Mouse (Mus musculus): ENCODE results near the gene Ssh1. TPM values are rescaled to one million over a fixed set of nuclear protein-coding genes. Genes with fewer than 3 reads are reported as not detected.

The Ssh1 gene
- polyA plus RNA-seq, 1 experiment from 2014 or later = 17.9 TPM

- DNase-seq (ENCODE audit: low spot score) = no peak
- Histone ChIP-seq H3K9me3 (no peaks in the 10 kb centered on the region), H3K4me3 (no peak overlapping the region), H3K36me3 (replicated peaks) (peaks cover 64% of the 10 kb centered on the region), H3K27ac (replicated peaks) (no peak overlapping the region), H3K27me3 (replicated peaks; ENCODE audit: low read depth, poor library complexity, severe bottlenecking) (no peaks in the 10 kb centered on the region), H3K4me1 (peaks cover 27% of the 10 kb centered on the region)
- WGBS = 86% methylated on average over 5 of the region's 5 CpGs
These were observed 38.4 kb downstream of the Ssh1 start for GRCm38 (mm10) chr5:113955281-113955680.

GRCm38 (mm10) chr5:113954421-113954820 is 39.3 kb downstream of the Ssh1 start:
- Histone ChIP-seq H3K9me3 (no peaks in the 10 kb centered on the region), H3K4me3 (no peak overlapping the region), H3K27me3 (replicated peaks; ENCODE audit: low read depth, poor library complexity, severe bottlenecking) (no peaks in the 10 kb centered on the region), H3K36me3 (replicated peaks) (peaks cover 72% of the 10 kb centered on the region), H3K27ac (replicated peaks) (peak overlapping the region; percentile 40), H3K4me1 (peaks cover 20% of the 10 kb centered on the region)
- DNase-seq (ENCODE audit: low spot score) = peak; percentile 85
- WGBS = 17% methylated on average over 7 of the region's 7 CpGs

GRCm38 (mm10) chr5:113952519-113952918 is 41.2 kb downstream of the Ssh1 start:
- Histone ChIP-seq H3K4me1 (peaks cover under 1% of the 10 kb centered on the region), H3K9me3 (no peaks in the 10 kb centered on the region), H3K27ac (replicated peaks) (no peak overlapping the region), H3K27me3 (replicated peaks; ENCODE audit: low read depth, poor library complexity, severe bottlenecking) (no peaks in the 10 kb centered on the region), H3K4me3 (no peak overlapping the region), H3K36me3 (replicated peaks) (peaks cover 80% of the 10 kb centered on the region)
- DNase-seq (ENCODE audit: low spot score) = no peak
- 89% methylated on average over 10 of the region's 10 CpGs for WGBS

DNA sequence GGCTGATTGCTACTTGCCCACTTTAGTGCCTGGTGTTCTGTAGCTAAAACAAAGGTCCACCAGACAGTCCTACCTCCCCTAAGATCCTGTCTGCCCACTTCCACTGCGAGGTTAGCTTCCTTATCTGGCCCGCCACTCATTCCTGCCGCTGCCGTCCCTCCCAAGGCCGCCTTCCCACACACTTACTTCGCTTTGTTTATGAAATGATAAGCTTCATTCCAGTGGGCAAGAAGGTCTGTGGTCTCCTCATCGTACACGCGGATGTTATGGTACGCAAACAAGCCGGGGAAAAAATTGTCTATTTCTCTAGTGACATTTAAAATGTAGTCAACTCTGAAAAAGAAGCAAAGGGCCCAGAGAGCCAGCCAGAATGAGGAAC is 42.0 kb downstream of the Ssh1 start:
- H3K36me3 ChIP-seq (replicated peaks) = peaks cover 81% of the 10 kb centered on the region
- no peak overlapping the region for H3K4me3 ChIP-seq
- 91% methylated on average over 11 of the region's 11 CpGs for WGBS
- no peaks in the 10 kb centered on the region for H3K27me3 ChIP-seq (replicated peaks; ENCODE audit: low read depth, poor library complexity, severe bottlenecking)
- H3K27ac ChIP-seq (replicated peaks) = no peak overlapping the region
- no peaks in the 10 kb centered on the region; the same call in none of the 2 replicates for H3K4me1 ChIP-seq
- H3K9me3 ChIP-seq = no peaks in the 10 kb centered on the region
- no peak for DNase-seq (ENCODE audit: low spot score)

DNA sequence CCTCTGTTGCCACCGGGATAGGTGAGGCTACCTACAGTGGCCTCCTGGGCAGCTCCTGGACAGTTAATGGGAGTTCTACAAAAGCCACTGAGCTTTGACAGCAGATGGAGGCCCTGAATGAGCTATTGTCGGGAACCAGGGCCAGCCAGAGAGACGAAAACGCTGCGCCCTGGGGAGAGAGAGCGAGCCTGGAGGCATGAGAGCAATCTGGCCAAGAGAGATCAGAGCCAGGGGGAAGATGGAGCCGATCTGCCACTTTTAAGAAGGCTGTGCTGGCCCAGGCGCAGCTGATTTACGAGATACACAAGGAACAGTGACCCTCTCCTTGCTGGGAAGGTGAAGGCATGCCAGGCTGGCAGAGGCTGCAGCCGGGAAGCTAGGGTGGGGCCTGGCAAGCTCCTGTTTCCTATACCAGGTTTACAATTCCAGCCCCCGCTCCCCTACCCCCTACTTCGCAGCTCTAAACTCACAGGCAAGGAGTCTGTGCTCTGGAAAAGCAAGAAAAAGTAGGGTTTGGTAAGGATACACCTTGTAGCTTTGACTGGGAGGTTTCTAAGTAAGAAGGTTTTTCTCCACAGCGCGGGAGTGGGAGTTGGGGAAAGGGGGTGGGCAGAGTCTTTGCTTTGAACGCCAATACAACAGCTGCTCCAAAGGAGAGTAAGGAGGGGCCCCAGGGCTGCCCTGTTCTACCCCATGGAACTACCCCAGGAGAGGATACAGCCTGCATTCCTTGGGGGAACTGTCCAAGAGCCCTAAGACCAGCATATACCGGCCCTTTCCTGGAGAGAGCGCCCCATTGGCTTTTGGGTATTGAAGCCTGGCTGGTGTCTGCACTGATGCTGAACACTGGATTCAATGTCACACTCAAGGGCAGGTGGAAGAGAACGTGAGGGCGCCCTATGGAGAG is 42.7 kb downstream of the Ssh1 start:
- H3K4me3 ChIP-seq = no peak overlapping the region
- H3K4me1 ChIP-seq = no peaks in the 10 kb centered on the region; the same call in none of the 2 replicates
- WGBS = 85% methylated on average over 19 of the region's 19 CpGs
- H3K27me3 ChIP-seq (replicated peaks; ENCODE audit: low read depth, poor library complexity, severe bottlenecking) = no peaks in the 10 kb centered on the region
- no peak overlapping the region; the same call in 1 of the 2 replicates for H3K27ac ChIP-seq (replicated peaks)
- peaks cover 87% of the 10 kb centered on the region for H3K36me3 ChIP-seq (replicated peaks)
- no peak for DNase-seq (ENCODE audit: low spot score)
- no peaks in the 10 kb centered on the region for H3K9me3 ChIP-seq

DNA sequence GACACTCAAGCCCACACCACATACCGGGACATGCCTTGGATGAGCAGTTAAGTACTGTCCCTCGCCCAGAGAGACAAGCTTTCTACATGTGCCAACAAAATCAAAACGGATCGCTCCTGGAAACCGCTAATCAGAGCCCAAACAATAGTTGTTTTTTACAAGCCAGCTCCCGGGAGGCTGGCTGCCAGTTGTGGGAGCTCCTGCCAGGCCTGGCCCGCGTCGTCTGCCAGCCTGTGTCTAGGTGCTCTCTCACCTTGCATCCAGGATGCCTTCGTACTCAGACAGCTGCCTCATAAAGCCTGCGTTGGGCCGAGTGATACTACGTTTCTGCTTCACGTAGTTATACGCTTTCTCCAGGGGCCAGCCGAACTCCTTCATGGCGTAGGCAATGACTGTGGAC is 43.6 kb downstream of the Ssh1 start:
- no peaks in the 10 kb centered on the region; the same call in none of the 2 replicates for H3K4me1 ChIP-seq
- H3K4me3 ChIP-seq = no peak overlapping the region
- H3K27me3 ChIP-seq (replicated peaks; ENCODE audit: low read depth, poor library complexity, severe bottlenecking) = no peaks in the 10 kb centered on the region
- peaks cover 88% of the 10 kb centered on the region for H3K36me3 ChIP-seq (replicated peaks)
- 95% methylated on average over 17 of the region's 17 CpGs for WGBS
- H3K27ac ChIP-seq (replicated peaks) = no peak overlapping the region
- no peak for DNase-seq (ENCODE audit: low spot score)
- H3K9me3 ChIP-seq = no peaks in the 10 kb centered on the region

GRCm38 (mm10) chr5:113947280-113947679 is 46.4 kb downstream of the Ssh1 start:
- Histone ChIP-seq H3K27me3 (replicated peaks; ENCODE audit: low read depth, poor library complexity, severe bottlenecking) (no peaks in the 10 kb centered on the region), H3K4me1 (peaks cover 3% of the 10 kb centered on the region; the same call in 1 of the 2 replicates), H3K9me3 (no peaks in the 10 kb centered on the region), H3K36me3 (replicated peaks) (peaks cover 96% of the 10 kb centered on the region), H3K4me3 (no peak overlapping the region), H3K27ac (replicated peaks) (no peak overlapping the region)
- 70% methylated on average over 2 of the region's 2 CpGs for WGBS
- DNase-seq (ENCODE audit: low spot score) = no peak

GRCm38 (mm10) chr5:113945126-113945525 is 48.6 kb downstream of the Ssh1 start:
- no peaks in the 10 kb centered on the region for H3K27me3 ChIP-seq (replicated peaks; ENCODE audit: low read depth, poor library complexity, severe bottlenecking)
- H3K4me3 ChIP-seq = no peak overlapping the region
- 0 out of 2 replicates have a peak overlapping the region, but pooled peaks have one; percentile 1 for H3K27ac ChIP-seq (replicated peaks)
- H3K36me3 ChIP-seq (replicated peaks) = peaks cover 99% of the 10 kb centered on the region
- 0 out of 2 replicates have a peak, but pooled peaks cover 3% of the 10 kb centered on the region for H3K4me1 ChIP-seq
- WGBS = 96% methylated on average over 6 of the region's 6 CpGs
- DNase-seq (ENCODE audit: low spot score) = no peak
- no peaks in the 10 kb centered on the region for H3K9me3 ChIP-seq

- WGBS = 78% methylated on average over 12 of the region's 12 CpGs
- peak overlapping the region; percentile 57 for H3K27ac ChIP-seq (replicated peaks)
- no peak for DNase-seq (ENCODE audit: low spot score)
- H3K4me3 ChIP-seq = no peak overlapping the region
- H3K9me3 ChIP-seq = no peaks in the 10 kb centered on the region
- 0 out of 2 replicates have a peak, but pooled peaks cover 3% of the 10 kb centered on the region for H3K4me1 ChIP-seq
- no peaks in the 10 kb centered on the region for H3K27me3 ChIP-seq (replicated peaks; ENCODE audit: low read depth, poor library complexity, severe bottlenecking)
- H3K36me3 ChIP-seq (replicated peaks) = peaks cover 97% of the 10 kb centered on the region
These were observed 50.4 kb downstream of the Ssh1 start for GRCm38 (mm10) chr5:113943328-113943727.

GRCm38 (mm10) chr5:113942580-113942979 is 51.1 kb downstream of the Ssh1 start:
- peak; percentile 36 for DNase-seq (ENCODE audit: low spot score)
- 88% methylated on average over 12 of the region's 12 CpGs for WGBS
- Histone ChIP-seq H3K9me3 (no peaks in the 10 kb centered on the region), H3K27me3 (replicated peaks; ENCODE audit: low read depth, poor library complexity, severe bottlenecking) (no peaks in the 10 kb centered on the region), H3K27ac (replicated peaks) (peak overlapping the region; percentile 57; the same call in 1 of the 2 replicates), H3K4me3 (no peak overlapping the region), H3K36me3 (replicated peaks) (peaks cover 93% of the 10 kb centered on the region), H3K4me1 (peaks cover 5% of the 10 kb centered on the region; the same call in 1 of the 2 replicates)

DNA sequence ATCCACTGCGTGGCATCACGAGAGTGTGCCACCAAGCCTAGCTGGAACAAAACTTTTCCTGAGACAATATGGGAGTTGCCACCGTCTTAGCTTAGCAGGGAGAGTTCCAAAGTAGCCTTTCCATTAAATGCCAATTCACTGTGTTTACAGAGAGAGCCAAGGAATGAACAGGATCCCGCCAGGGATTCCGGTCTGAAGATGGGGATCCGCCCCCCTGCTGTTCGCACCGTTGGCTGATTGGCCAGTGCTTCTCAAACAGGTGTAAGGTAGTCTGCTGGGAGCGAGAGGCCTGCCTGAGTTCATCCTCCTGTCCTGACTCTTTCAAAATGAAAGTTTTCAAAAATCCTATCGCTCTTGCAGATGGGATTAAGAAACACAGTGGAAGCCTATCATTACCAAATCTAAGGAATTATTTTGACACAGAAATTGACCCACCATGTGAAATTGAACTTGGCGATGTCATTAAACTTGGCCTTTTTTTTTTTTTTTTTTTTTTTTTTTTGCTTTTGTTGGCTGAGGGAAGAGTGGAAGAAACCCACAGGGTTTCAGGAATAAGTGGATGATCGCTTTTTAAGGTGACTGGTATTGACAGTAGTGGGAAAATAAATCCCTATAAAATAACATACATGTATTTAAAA is 54.3 kb downstream of the Ssh1 start:
- no peaks in the 10 kb centered on the region for H3K27me3 ChIP-seq (replicated peaks; ENCODE audit: low read depth, poor library complexity, severe bottlenecking)
- H3K4me1 ChIP-seq = peaks cover 14% of the 10 kb centered on the region
- H3K27ac ChIP-seq (replicated peaks) = no peak overlapping the region
- H3K36me3 ChIP-seq (replicated peaks) = peaks cover 61% of the 10 kb centered on the region
- DNase-seq (ENCODE audit: low spot score) = no peak
- 46% methylated on average over 12 of the region's 12 CpGs for WGBS
- no peaks in the 10 kb centered on the region for H3K9me3 ChIP-seq
- H3K4me3 ChIP-seq = no peak overlapping the region

DNA sequence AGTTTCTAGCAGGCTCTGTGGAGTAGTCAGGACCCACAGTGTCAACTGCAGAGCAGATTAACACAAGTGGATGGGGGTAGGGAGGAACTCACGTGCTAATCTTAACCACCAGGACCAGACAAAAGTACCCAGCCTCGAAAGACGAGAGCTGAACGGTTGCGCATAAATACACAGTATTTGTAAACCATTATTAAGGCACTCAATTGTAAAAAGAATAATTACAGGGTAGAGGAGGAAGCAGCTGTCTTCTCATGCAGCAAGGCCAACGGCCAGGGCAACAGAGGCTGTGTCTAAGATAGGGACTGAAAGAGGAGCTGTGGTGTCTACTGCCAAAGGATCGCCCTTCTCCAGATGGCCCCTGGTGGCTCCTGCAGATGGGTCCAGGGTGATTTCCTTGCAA is 56.0 kb downstream of the Ssh1 start:
- H3K9me3 ChIP-seq = no peaks in the 10 kb centered on the region
- WGBS = 74% methylated on average over 7 of the region's 7 CpGs
- no peak overlapping the region for H3K4me3 ChIP-seq
- no peak overlapping the region for H3K27ac ChIP-seq (replicated peaks)
- peaks cover 15% of the 10 kb centered on the region for H3K4me1 ChIP-seq
- H3K27me3 ChIP-seq (replicated peaks; ENCODE audit: low read depth, poor library complexity, severe bottlenecking) = no peaks in the 10 kb centered on the region
- DNase-seq (ENCODE audit: low spot score) = no peak
- H3K36me3 ChIP-seq (replicated peaks) = peaks cover 43% of the 10 kb centered on the region

All from embryonic facial prominence, embryonic 10.5 days (tissue).